Mouse (Mus musculus) inflammation-experienced regulatory T-cells, adult 6 months (primary cell): ENCODE data around the gene Smgc. TPM values are rescaled to one million over a fixed set of nuclear protein-coding genes. Genes with fewer than 3 reads are reported as not detected.
"Not testable (repeated sequence)": the region's sequence is repeated elsewhere in the genome, so short reads cannot be mapped to it uniquely, and the experiment has no call there.

Experiments
- ATAC-seq: one replicate; pipeline ENCODE4 v1.8.0; 2017
- polyA plus RNA-seq, 3 experiments: library from polyadenylated mRNA; unstranded; fragments of 100-300 nt; shearing (Covaris generic); gene quantifications; one replicate each; pipeline ENCODE4 v1.2.1; 2017

The Smgc gene
- not detected for polyA plus RNA-seq

DNA sequence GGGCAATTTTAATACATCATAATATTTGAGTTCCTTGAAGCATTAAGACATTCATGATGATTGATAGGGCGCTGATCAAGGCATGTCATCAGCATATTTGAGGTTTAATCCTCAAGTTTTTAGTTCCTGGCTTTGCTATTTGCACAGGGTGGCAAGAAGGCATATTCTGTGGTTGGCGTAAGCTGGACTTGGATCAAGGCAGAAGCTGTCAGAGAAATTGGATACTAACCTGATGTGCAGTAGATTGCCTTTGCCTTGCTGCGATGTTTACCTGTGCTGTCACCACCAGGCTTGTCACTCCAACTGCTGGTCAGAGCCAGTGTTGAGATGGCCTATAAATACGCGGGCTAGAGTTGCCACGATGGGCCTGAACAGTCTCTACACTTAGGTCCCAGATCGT is at the start of gene Smgc:
TSS of gene Smgc (plus strand) at position 301 of the 400 bp plus-strand sequence.
- no peak for ATAC-seq

GRCm38 (mm10) chr15:91788338-91788737 is 49.7 kb upstream of the Smgc start:
- no peak for ATAC-seq

DNA sequence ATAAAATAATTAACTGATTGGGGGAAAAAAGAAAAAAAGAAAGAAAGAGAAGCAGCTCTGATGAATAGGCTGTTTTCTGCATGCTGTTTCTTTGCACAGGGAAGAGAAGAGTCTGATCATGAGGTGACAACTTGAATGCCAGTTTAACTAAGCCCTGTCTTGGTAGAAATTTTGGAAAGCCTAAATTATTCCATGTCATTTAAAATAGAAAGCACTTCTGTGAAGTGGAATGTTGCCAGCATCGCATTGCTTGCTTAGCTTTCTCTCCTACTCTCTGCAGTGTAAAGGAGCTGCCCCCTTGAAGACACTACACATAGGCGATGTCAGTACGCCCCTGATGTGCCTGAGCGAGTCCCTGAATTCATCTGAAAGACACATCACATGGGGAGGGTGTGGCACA is 31.6 kb upstream of the Smgc start:
- no peak for ATAC-seq

DNA sequence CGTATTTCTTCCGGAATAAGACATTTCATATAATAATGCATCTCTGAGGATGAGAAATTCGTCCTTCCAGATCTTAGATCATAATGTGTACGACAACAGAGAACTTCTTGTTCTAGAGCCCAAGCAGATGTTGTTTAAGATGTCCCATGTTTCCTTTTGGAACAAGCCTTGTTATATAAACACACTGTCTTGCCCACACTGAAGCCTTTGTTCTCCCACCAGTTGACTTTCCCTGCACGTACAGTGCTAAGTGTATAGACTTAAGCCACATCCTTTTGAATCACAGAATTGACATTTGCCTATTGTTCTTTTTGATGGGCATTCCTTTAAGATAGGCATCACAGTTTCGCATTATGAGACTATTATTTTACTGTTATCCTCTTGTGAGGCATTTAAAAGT is 2.7 kb upstream of the Smgc start:
- ATAC-seq, result no peak

DNA sequence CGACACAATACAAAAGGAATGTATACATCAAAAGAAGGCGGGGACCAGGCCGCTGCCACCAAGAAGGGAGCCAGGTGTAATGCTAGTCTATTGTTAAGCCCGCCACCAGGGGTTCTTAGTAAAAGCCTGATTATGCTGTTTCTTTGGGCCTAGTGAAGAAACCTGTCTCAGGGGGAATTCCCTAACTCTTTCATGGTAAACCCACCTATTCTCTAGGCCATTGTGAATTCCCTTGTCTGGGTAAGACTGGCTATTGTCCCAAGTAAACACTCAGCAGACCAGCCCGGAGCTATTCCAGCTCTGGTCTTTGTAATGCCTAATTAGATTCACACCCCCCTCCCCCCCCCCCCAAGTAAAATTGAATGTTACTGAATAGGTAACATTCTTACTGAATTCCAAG is 26.1 kb downstream of the Smgc start:
- ATAC-seq, result not testable (repeated sequence)

DNA sequence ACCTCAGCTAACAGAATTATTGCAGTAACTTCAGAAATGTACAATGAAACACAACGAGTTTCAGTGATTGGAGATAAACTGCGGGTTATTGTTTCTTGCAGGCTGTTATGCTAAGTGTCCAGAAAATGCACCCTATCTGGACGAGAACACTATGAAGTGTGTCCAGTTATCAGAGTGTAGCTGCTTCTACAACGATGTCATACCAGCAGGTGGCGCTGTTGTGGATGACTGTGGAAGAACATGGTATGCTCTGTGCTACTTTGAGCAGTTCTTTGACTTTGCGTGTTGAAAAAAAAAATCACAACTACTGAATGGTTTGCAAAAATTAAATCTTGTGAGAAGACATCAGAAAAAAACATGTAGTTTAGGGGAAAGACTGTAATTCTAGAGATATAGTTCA is 62.2 kb downstream of the Smgc start:
- ATAC-seq, result no peak

DNA sequence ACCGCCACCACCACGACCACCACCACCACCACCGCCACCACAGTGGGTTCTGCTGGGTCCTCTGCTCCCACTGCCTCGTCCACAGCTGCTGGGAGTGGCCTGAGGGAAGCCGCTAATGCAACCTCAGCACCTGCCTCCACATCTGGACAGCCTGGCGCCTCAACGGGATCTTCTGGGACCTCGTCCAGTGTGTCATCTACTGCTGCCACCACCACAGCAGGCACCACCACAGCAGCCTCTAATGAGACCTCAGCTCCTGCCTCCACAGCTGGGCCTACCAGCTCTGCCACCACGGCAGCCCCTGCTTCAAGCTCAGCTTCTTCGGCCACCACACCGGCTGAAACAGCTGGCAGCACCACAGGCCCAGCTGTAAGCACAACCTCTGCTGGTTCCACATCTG is 69.0 kb downstream of the Smgc start:
- not testable (repeated sequence) for ATAC-seq

Other genes with a start within 250 kb of the Smgc start
- under 1 TPM; 0.12 to 0.62 (median 0.15) TPM for gene Lrrk2, start 165.1 kb upstream of the Smgc start, polyA plus RNA-seq
- gene Cntn1, start 212.9 kb downstream of the Smgc start, polyA plus RNA-seq, result under 1 TPM in 1 of 3 experiments, not detected in 2; 0.14 TPM